Mouse (Mus musculus) liver, postnatal 0 days (tissue): ENCODE data around the gene Nlrc5. TPM values are rescaled to one million over a fixed set of nuclear protein-coding genes. Genes with fewer than 3 reads are reported as not detected.

ENCODE experiments used
- ATAC-seq: fragments of 200-750 bp; cut with Nextera tagmentation; 2 replicates; pipeline ENCODE4 v1.8.0; 2017; ENCODE audit warnings: mild to moderate bottlenecking, moderate library complexity
- DNase-seq: peaks from one replicate; pipeline ENCODE4 v3.0.0-alpha.2; 2016
- H3K27ac ChIP-seq: fragments of 300-500 bp; sonication (generic); 2 replicates; pipeline ENCODE4 v1.5.1; 2014; ENCODE audit warnings: antibody characterized with exemption, moderate library complexity, mild to moderate bottlenecking, low read depth
- H3K27me3 ChIP-seq: fragments of 300-500 bp; sonication (generic); 2 replicates; pipeline ENCODE4 v1.6.1; 2014; ENCODE audit warnings: low read length, control low read depth, mixed read lengths; ENCODE audit not compliant: insufficient read depth
- H3K36me3 ChIP-seq: fragments of 300-500 bp; sonication (generic); replicated peaks from 2 replicates; pipeline ENCODE4 v1.6.1; 2014; ENCODE audit warnings: mild to moderate bottlenecking, control low read depth, low read length, moderate library complexity, mixed read lengths; ENCODE audit not compliant: insufficient read depth
- H3K4me1 ChIP-seq: fragments of 300-500 bp; sonication (generic); 2 replicates; pipeline ENCODE4 v1.6.1; 2014; ENCODE audit warnings: antibody characterized with exemption, mild to moderate bottlenecking, control low read depth; ENCODE audit not compliant: insufficient read depth
- H3K4me2 ChIP-seq: fragments of 300-500 bp; sonication (generic); 2 replicates; pipeline ENCODE4 v1.6.1; 2014; ENCODE audit warnings: low read depth, mild to moderate bottlenecking, low read length, moderate library complexity, mixed read lengths
- H3K4me3 ChIP-seq: fragments of 300-500 bp; sonication (generic); 2 replicates; pipeline ENCODE4 v1.5.1; 2014; ENCODE audit warnings: low read depth, low read length
- H3K9ac ChIP-seq: fragments of 300-500 bp; sonication (generic); replicated peaks from 2 replicates; pipeline ENCODE4 v1.6.1; 2014; ENCODE audit warnings: mild to moderate bottlenecking, moderate library complexity
- H3K9me3 ChIP-seq: fragments of 300-500 bp; sonication (generic); 2 replicates; pipeline ENCODE4 v1.6.1; 2016; ENCODE audit warnings: mild to moderate bottlenecking, control low read depth, low read length, mixed read lengths
- CTCF ChIP-seq: sonication (generic); IDR thresholded peaks from 2 replicates; pipeline ENCODE4 v1.5.1; 2016; ENCODE audit warnings: antibody characterized with exemption, low read depth
- EP300 ChIP-seq: IDR thresholded peaks from 2 replicates; pipeline ENCODE4 v1.6.1; 2016; ENCODE audit warnings: antibody characterized with exemption, low read depth, mild to moderate bottlenecking
- WGBS: fragments of 180-500 bp; shearing (Covaris S2); extraction: QIAGEN DNeasy Blood & Tissue Kit; methylation state at CpG from one replicate; pipeline ENCODE4 v1.1.7; 2014; ENCODE audit not compliant: insufficient replicate concordance; 5-methylcytosine and 5-hydroxymethylcytosine counted together
- polyA plus RNA-seq: library from polyadenylated mRNA; unstranded; fragments of >200 nt; fragmentation: Nextera tagmentation; extraction: Ambion mirVana; gene quantifications from 2 replicates; pipeline ENCODE4 v1.2.1, GENCODE M21; 2015

Nlrc5 gene
- polyA plus RNA-seq, 1 experiment from 2014 or later = 1.3 TPM

DNA sequence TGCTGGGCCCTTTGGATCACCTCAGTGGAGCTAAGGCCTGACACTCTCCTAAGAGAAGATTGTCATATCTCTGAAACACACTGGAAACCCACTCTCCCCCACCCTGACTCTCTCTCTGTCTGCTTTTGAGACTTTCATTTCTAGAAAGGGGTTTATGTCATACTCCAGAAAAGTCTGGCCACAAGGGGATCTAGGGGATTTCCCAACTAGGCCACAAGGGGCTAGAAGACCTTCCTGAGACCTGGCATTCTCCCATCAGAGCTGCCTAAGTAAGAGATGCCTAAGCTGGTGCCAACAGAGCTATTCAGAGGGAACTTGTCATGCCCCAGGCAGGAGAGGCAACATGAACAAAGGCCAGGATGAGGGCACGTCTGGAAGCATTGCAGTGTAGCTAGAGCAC, 59.1 kb downstream of the Nlrc5 start:
- Histone ChIP-seq H3K4me3 (no peak overlapping the region), H3K27me3 (no peaks in the 10 kb centered on the region), H3K4me2 (no peak overlapping the region), H3K9me3 (no peaks in the 10 kb centered on the region), H3K4me1 (0 out of 2 replicates have a peak, but pooled peaks cover 3% of the 10 kb centered on the region), H3K27ac (no peak overlapping the region), H3K9ac (no peak overlapping the region), H3K36me3 (no peaks in the 10 kb centered on the region)
- 37% methylated on average over 1 of the region's 1 CpGs for WGBS
- ATAC-seq (no peak), DNase-seq (no peak)
- TF ChIP-seq EP300 (no peak), CTCF (no peak)

DNA sequence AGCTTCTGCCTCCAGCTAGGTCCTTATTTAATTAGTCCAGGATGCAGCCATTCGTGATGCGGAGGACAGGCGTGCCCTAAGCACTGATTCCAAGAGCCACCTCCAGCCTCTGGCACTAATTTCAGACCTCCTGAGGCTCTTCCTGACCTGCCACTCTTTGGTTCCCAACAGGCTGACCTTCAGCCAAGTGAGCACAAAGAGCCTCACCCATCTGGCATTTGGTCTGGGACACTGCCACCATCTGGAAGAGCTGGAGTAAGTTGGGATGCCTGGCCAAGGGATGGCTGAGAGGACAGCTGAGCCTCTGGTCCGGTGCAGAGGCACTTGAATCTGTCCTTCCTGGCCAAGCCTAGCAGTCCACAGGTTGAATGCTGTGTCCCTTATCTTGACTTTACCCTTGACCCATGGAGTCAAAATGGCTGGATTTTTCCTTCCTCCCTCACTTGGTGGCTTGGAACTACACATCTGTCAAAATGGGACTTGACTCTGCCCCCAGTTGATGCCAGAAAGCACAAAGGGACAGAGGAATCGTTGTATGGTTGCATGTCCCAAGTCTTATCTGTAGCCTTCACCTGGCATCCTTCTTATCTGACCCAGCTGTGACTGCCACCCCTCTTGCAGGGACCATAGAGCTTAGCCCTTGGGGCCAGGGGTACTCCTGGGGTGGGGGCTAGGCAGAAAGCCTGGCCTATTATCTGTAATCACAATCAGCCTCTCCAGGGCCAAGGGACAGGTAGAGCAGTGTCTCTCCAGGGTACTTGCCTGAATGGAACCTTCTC, 81.5 kb downstream of the Nlrc5 start:
- Histone ChIP-seq H3K4me2 (no peak overlapping the region), H3K27ac (no peak overlapping the region), H3K36me3 (no peaks in the 10 kb centered on the region), H3K9ac (no peak overlapping the region), H3K27me3 (no peaks in the 10 kb centered on the region), H3K4me3 (no peak overlapping the region), H3K4me1 (peaks cover 3% of the 10 kb centered on the region; the same call in 1 of the 2 replicates), H3K9me3 (no peaks in the 10 kb centered on the region)
- ATAC-seq = peak; percentile 31; the same call in 1 of the 2 replicates
- DNase-seq = no peak
- TF ChIP-seq CTCF (no peak), EP300 (no peak)
- 41% methylated on average over 5 of the region's 5 CpGs for WGBS

DNA sequence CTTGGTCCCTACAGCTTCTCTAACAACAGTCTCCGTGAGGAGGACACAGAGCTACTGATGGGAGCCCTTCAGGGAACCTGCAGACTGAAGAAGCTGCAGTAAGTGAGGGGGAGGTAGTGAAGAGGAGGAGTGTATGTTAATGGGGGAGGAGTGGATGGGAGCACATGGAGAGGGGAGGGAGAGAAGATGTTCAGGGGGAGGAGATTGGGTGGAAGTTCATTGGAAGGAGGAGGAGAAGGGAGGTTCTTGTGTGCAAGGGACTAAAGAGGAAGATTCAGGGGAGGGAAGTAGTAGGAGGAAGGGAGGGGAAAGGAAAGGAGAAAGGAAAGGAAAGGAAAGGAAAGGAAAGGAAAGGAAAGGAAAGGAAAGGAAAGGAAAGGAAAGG, 82.0 kb downstream of the Nlrc5 start:
- no peak overlapping the region for H3K9ac ChIP-seq
- no peaks in the 10 kb centered on the region for H3K36me3 ChIP-seq
- H3K4me3 ChIP-seq = no peak overlapping the region
- no peaks in the 10 kb centered on the region for H3K27me3 ChIP-seq
- no peaks in the 10 kb centered on the region for H3K9me3 ChIP-seq
- 21% methylated on average over 1 of the region's 1 CpGs for WGBS
- H3K4me1 ChIP-seq = peaks cover 3% of the 10 kb centered on the region; the same call in 1 of the 2 replicates
- H3K27ac ChIP-seq = no peak overlapping the region
- no peak for ATAC-seq
- no peak overlapping the region for H3K4me2 ChIP-seq
- DNase-seq = no peak
- TF ChIP-seq EP300 (no peak), CTCF (no peak)

DNA sequence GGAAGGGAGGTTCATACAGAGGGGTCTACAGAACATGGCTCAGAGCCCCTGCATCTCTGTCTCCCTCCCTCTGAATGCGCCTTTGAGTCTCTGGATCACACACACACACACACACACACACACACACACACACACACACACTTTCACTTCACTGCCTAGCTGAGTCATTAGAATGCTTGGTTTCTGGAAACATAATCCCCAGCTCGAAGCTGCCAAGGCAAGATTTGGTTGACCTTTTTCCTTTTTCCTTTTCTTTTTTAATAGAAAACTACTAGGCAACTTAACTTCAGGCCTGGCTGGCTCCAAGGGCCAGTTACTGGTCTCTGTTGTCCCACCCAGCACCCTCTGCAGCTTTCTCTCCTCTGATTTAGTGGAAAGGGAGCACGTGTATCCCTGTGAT, 82.6 kb downstream of the Nlrc5 start:
- no peak overlapping the region for H3K9ac ChIP-seq
- TF ChIP-seq CTCF = no peak
- no peak for TF ChIP-seq EP300
- peaks cover 3% of the 10 kb centered on the region; the same call in 1 of the 2 replicates for H3K4me1 ChIP-seq
- no peak overlapping the region for H3K27ac ChIP-seq
- H3K4me3 ChIP-seq = no peak overlapping the region
- no peaks in the 10 kb centered on the region for H3K9me3 ChIP-seq
- DNase-seq (no peak), ATAC-seq (no peak)
- 71% methylated on average over 3 of the region's 3 CpGs for WGBS
- H3K27me3 ChIP-seq = no peaks in the 10 kb centered on the region
- H3K4me2 ChIP-seq = no peak overlapping the region
- H3K36me3 ChIP-seq = no peaks in the 10 kb centered on the region

DNA sequence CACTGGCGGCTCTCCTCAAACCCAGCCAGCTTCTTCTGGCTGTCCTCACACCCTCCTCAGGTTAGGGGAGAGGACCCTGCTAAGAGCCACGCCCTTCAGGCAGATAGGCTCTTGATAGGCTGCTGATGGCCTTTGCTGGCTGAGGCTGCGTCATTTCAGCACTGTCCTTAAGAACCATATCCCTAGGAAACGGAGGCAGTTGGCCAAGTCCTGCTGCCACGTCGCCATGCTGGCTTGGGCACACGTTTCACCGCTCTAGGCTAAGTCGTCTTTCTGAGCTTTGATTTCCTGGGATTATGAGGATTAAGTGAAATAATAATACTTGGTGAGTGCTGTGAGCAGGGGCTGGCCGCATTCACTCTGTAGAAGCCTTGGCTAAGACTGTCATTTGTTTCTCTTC, 84.2 kb downstream of the Nlrc5 start:
- no peaks in the 10 kb centered on the region for H3K9me3 ChIP-seq
- H3K4me2 ChIP-seq = no peak overlapping the region
- no peak overlapping the region for H3K4me3 ChIP-seq
- no peak for TF ChIP-seq CTCF
- TF ChIP-seq EP300 = no peak
- peaks cover 3% of the 10 kb centered on the region; the same call in 1 of the 2 replicates for H3K4me1 ChIP-seq
- DNase-seq (no peak), ATAC-seq (no peak)
- H3K27ac ChIP-seq = no peak overlapping the region
- H3K9ac ChIP-seq = no peak overlapping the region
- H3K36me3 ChIP-seq = no peaks in the 10 kb centered on the region
- no peaks in the 10 kb centered on the region for H3K27me3 ChIP-seq
- WGBS = 75% methylated on average over 10 of the region's 10 CpGs

DNA sequence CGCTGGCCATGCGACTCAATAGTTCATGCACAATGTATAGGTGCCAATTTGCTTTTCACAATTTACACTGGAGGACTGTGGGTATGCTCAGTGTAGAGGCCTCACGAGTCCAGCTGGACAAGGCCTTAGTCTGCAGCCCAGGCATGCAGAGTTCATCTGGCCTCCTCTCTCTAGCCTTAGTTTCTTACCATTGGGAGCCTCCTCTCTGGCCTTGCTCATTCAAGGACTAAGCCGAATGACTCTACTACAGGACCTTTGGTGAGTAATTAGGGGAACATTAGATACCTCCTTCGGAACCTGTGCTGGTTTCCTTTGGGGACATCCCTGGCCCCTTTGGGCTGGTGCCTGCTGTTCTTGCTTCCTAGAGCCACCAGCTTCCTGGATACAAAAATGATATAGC, 84.9 kb downstream of the Nlrc5 start:
- TF ChIP-seq CTCF (no peak), EP300 (no peak)
- H3K27me3 ChIP-seq = no peaks in the 10 kb centered on the region
- 88% methylated on average over 5 of the region's 5 CpGs for WGBS

More for the DNA sequence above, 84.9 kb downstream of the Nlrc5 start:
- H3K4me3 ChIP-seq = no peak overlapping the region
- H3K9ac ChIP-seq = no peak overlapping the region
- H3K4me1 ChIP-seq = peaks cover 3% of the 10 kb centered on the region; the same call in 1 of the 2 replicates
- no peak overlapping the region for H3K27ac ChIP-seq
- ATAC-seq (no peak), DNase-seq (no peak)
- H3K4me2 ChIP-seq = no peak overlapping the region
- H3K9me3 ChIP-seq = no peaks in the 10 kb centered on the region
- no peaks in the 10 kb centered on the region for H3K36me3 ChIP-seq
